Mouse (Mus musculus): ENCODE results near the gene Fank1.

- TF ChIP-seq CTCF (conservative IDR thresholded peaks at IDR 0.05; ENCODE audit: insufficient read depth, insufficient read length, low read depth, low read length) (no peak), POLR2A (IDR thresholded peaks at IDR 0.05; ENCODE audit: low read depth, low read length) (no peak)
Measured at GRCm38 (mm10) chr7:133876646-133877342, 100.1 kb downstream of the Fank1 start.
